Mouse (Mus musculus): Measurements from ENCODE around the gene Pmel.
"Not testable (repeated sequence)": the region's sequence is repeated elsewhere in the genome, so short reads cannot be mapped to it uniquely, and the experiment has no call there.

The Pmel gene

GRCm38 (mm10) chr10:128702328-128703007 lies 1.5 kb upstream of the Pmel start:
- no peak for DNase-seq (ENCODE audit: low spot score in 2 of 2)

- DNase-seq (ENCODE audit: low spot score in 2 of 2): peak; percentile 93 to 96
Observed at GRCm38 (mm10) chr10:128704491-128705316, 709 bp downstream of the Pmel start, which contains the start of gene Cdk2. Gene Cdk2, minus strand, starts transcription at chr10:128705031.

- peak in 1 of 2 experiments; percentile 70 for DNase-seq (ENCODE audit: low spot score in 2 of 2)
Observed at GRCm38 (mm10) chr10:128705317-128705693, 1.3 kb downstream of the Pmel start.

GRCm38 (mm10) chr10:128711318-128711717 lies 7.3 kb downstream of the Pmel start:
- DNase-seq (ENCODE audit: low spot score in 2 of 2): not testable (repeated sequence)

GRCm38 (mm10) chr10:128715559-128716537 lies 11.9 kb downstream of the Pmel start:
- peak; percentile 35 to 76 for DNase-seq (ENCODE audit: low spot score in 2 of 2)

GRCm38 (mm10) chr10:128725466-128725865 lies 21.5 kb downstream of the Pmel start:
- DNase-seq (ENCODE audit: low spot score in 2 of 2): not testable (repeated sequence)

GRCm38 (mm10) chr10:128728059-128728458 lies 24.1 kb downstream of the Pmel start:
- no peak for DNase-seq (ENCODE audit: low spot score in 2 of 2)

- DNase-seq (ENCODE audit: low spot score in 2 of 2): peak; percentile 74 to 89
Observed at GRCm38 (mm10) chr10:128731002-128731433, 27.0 kb downstream of the Pmel start.

- DNase-seq (ENCODE audit: low spot score in 2 of 2): no peak
Observed at GRCm38 (mm10) chr10:128731992-128732391, 28.0 kb downstream of the Pmel start.

GRCm38 (mm10) chr10:128737435-128737834 lies 33.4 kb downstream of the Pmel start:
- DNase-seq (ENCODE audit: low spot score in 2 of 2): no peak

GRCm38 (mm10) chr10:128740296-128740695 lies 36.3 kb downstream of the Pmel start:
- DNase-seq (ENCODE audit: low spot score in 2 of 2): no peak

GRCm38 (mm10) chr10:128742616-128743015 lies 38.6 kb downstream of the Pmel start:
- no peak for DNase-seq (ENCODE audit: low spot score in 2 of 2)

GRCm38 (mm10) chr10:128743235-128743634 lies 39.2 kb downstream of the Pmel start:
- no peak for DNase-seq (ENCODE audit: low spot score in 2 of 2)

- peak; percentile 42 to 76 for DNase-seq (ENCODE audit: low spot score in 2 of 2)
Observed at GRCm38 (mm10) chr10:128743791-128744191, 39.8 kb downstream of the Pmel start.

GRCm38 (mm10) chr10:128744211-128744610 lies 40.2 kb downstream of the Pmel start:
- no peak for DNase-seq (ENCODE audit: low spot score in 2 of 2)

- DNase-seq (ENCODE audit: low spot score in 2 of 2): peak; percentile 49 to 70
Observed at GRCm38 (mm10) chr10:128744680-128745601, 40.9 kb downstream of the Pmel start, which contains the start of gene Dgka. Gene Dgka, minus strand, starts transcription at chr10:128744855.

GRCm38 (mm10) chr10:128745946-128746613 lies 42.1 kb downstream of the Pmel start:
- DNase-seq (ENCODE audit: low spot score in 2 of 2): peak; percentile 59 to 73

GRCm38 (mm10) chr10:128746972-128747645 lies 43.1 kb downstream of the Pmel start:
- DNase-seq (ENCODE audit: low spot score in 2 of 2): no peak

GRCm38 (mm10) chr10:128747646-128748251 lies 43.8 kb downstream of the Pmel start, which contains the start of gene Pym1:
Gene Pym1, plus strand, starts transcription at chr10:128747889.
- DNase-seq (ENCODE audit: low spot score in 2 of 2): peak; percentile 81 to 88

Data from spleen, postnatal 4 days (tissue).